Mouse (Mus musculus): ENCODE data around the gene Sp6.

GRCm38 (mm10) chr11:96969746-96970145 lies 43.4 kb upstream of the Sp6 start:
- TF ChIP-seq POLR2A (IDR thresholded peaks at IDR 0.05; ENCODE audit: insufficient read depth, low read depth, low read length), result peak; percentile 49; the same call in 1 of the 2 replicates
- TF ChIP-seq CTCF (IDR thresholded peaks at IDR 0.05), result 0 out of 2 replicates have a peak, but pooled peaks have one; percentile 12
- TF ChIP-seq EP300 (IDR thresholded peaks at IDR 0.05; ENCODE audit: insufficient read depth, low read depth, low read length), result peak; percentile 63; the same call in 1 of the 2 replicates

Measured in heart, adult 2 months (tissue).